Mouse (Mus musculus): ENCODE measurements around the gene Agbl4.

- no peak for TF ChIP-seq CTCF (IDR thresholded peaks at IDR 0.05; ENCODE audit: low read depth, low read length)
- no peak for TF ChIP-seq POLR2A (IDR thresholded peaks at IDR 0.05; ENCODE audit: extremely low read depth, insufficient read depth, low read length)
Measured at GRCm38 (mm10) chr4:111624914-111625313, 1227.5 kb downstream of the Agbl4 start.

Measured in liver, adult 2 months (tissue).